Mouse (Mus musculus): Measurements from ENCODE around the gene Il7r.

Gene Il7r

GRCm38 (mm10) chr15:9471053-9471685, 58.8 kb downstream of the Il7r start:
- no peak for DNase-seq

- DNase-seq: no peak
These were observed 65.9 kb downstream of the Il7r start for GRCm38 (mm10) chr15:9464039-9464438.

- DNase-seq: no peak
These were observed 66.4 kb downstream of the Il7r start for GRCm38 (mm10) chr15:9463521-9464027.
